ENCODE assay signal across 7 mouse cellular contexts in genomic region chr7:96952094-96952493, GRCm38 (mm10). TPM values are rescaled to one million over a fixed set of nuclear protein-coding genes. Genes with fewer than 3 reads are reported as not detected.
DNase-seq lines count a peak whose midpoint lies in the region; ATAC-seq and TF ChIP-seq lines count a peak whose summit lies in the region.

No protein-coding gene starts in this region.

- ATAC-seq in heart, postnatal 0 days (ENCODE audit: insufficient read depth, low read depth), result no peak
- ATAC-seq in liver, embryonic 13.5 days (ENCODE audit: low read depth), result no peak
- ATAC-seq in granulocyte monocyte progenitor cell, adult 5-6 weeks (replicated peaks; ENCODE audit: poor library complexity, severe bottlenecking), result no peak

- peak overlapping the region; percentile 98 for H3K4me2 ChIP-seq in heart, postnatal 0 days (ENCODE audit: low read depth, low read length)
- H3K4me2 ChIP-seq in liver, embryonic 13.5 days, result peak overlapping the region; percentile 85

- no peak for TF ChIP-seq CTCF in heart, postnatal 0 days (IDR thresholded peaks at IDR 0.05; ENCODE audit: low read depth)

- H3K27ac ChIP-seq in heart, postnatal 0 days (ENCODE audit: low read depth), result peak overlapping the region; percentile 96; the same call in 1 of the 2 replicates
- H3K27ac ChIP-seq in liver, embryonic 13.5 days, result peak overlapping the region; percentile 88; the same call in 1 of the 2 replicates

- peak overlapping the region; percentile 95 for H3K4me3 ChIP-seq in heart, postnatal 0 days (ENCODE audit: low read depth, low read length)
- peak overlapping the region; percentile 93 for H3K4me3 ChIP-seq in liver, embryonic 13.5 days (replicated peaks)

- H3K4me1 ChIP-seq in heart, postnatal 0 days (ENCODE audit: control insufficient read depth, insufficient read depth), result 0 out of 2 replicates have a peak, but pooled peaks cover 11% of the 10 kb centered on the region
- peaks cover 35% of the 10 kb centered on the region for H3K4me1 ChIP-seq in liver, embryonic 13.5 days (replicated peaks)

- H3K27me3 ChIP-seq in heart, postnatal 0 days (ENCODE audit: control insufficient read depth, insufficient read depth, low read length), result no peaks in the 10 kb centered on the region
- no peaks in the 10 kb centered on the region for H3K27me3 ChIP-seq in liver, embryonic 13.5 days

- no peak for TF ChIP-seq EP300 in heart, postnatal 0 days (IDR thresholded peaks at IDR 0.05; ENCODE audit: low read depth)

- H3K9ac ChIP-seq in heart, postnatal 0 days (replicated peaks; ENCODE audit: low read depth, low read length), result peak overlapping the region; percentile 90
- H3K9ac ChIP-seq in liver, embryonic 13.5 days, result peak overlapping the region; percentile 95

- H3K36me3 ChIP-seq in heart, postnatal 0 days (replicated peaks; ENCODE audit: control insufficient read depth, insufficient read depth, low read length), result 0 out of 2 replicates have a peak, but pooled peaks cover 7% of the 10 kb centered on the region
- H3K36me3 ChIP-seq in liver, embryonic 13.5 days, result peaks cover 7% of the 10 kb centered on the region

- no peaks in the 10 kb centered on the region for H3K9me3 ChIP-seq in heart, postnatal 0 days (replicated peaks; ENCODE audit: control insufficient read depth, low read length)
- H3K9me3 ChIP-seq in liver, embryonic 13.5 days (replicated peaks), result no peaks in the 10 kb centered on the region

- 37% methylated on average over 5 of the region's 5 CpGs for WGBS in heart, postnatal 0 days
- whole genome bisulfite sequencing in liver, embryonic 13.5 days (ENCODE audit: insufficient replicate concordance), result 18% methylated on average over 5 of the region's 5 CpGs

- peak; percentile 20 for DNase-seq in 416B (ENCODE audit: low read depth)
- peak; percentile 2 to 5 for DNase-seq in CD8-positive naive resting alpha-beta T cell, adult 2 months (ENCODE audit: low read depth in 2 of 2, low spot score in 2 of 2)
- no peak for DNase-seq in heart, postnatal 0 days (ENCODE audit: low spot score)
- no peak for DNase-seq in liver, embryonic 13.5 days
- no peak for DNase-seq in cerebellum, adult 8-10 months
- DNase-seq in urinary bladder, postnatal 25 days (ENCODE audit: low spot score), result no peak

RNA-seq across cellular contexts. Expression of gene Nars2, which starts 0.8 kb away (rescaled TPM):
- total RNA-seq in heart, postnatal 0 days (2014; rRNA removed; ENCODE audit: low replicate concordance), result 11.8 and 19.1 TPM in 2 replicates
- 17.0 and 17.8 TPM in 2 replicates for polyA plus RNA-seq in heart, postnatal 0 days (2015; fragmentation: Nextera tagmentation; extraction: Ambion mirVana)
- 18.7 and 18.9 TPM in 2 replicates for polyA plus RNA-seq in liver, embryonic 13.5 days (2015; fragmentation: Nextera tagmentation; extraction: Ambion mirVana)
- total RNA-seq in granulocyte monocyte progenitor cell, adult 5-6 weeks (2014; fragmentation: Nextera tagmentation), result 8.3 and 8.7 TPM in 2 replicates
- 8.8 and 13.4 TPM in 2 replicates for total RNA-seq in granulocyte monocyte progenitor cell, adult 5-6 weeks (2017)

Comparison
In these comparisons a context has a peak if more than half of its experiments do, and no peak if none do; other contexts are left out.
1. DNase-seq: peak in 416B (single experiment) and CD8-positive naive resting alpha-beta T cell, adult 2 months (2 of 2); none in heart, postnatal 0 days (single experiment), liver, embryonic 13.5 days (single experiment), cerebellum, adult 8-10 months (single experiment) and urinary bladder, postnatal 25 days (single experiment).